Comparison of ENCODE assay signal across 15 mouse cellular contexts in genomic region chr2:152096922-152097321, GRCm38 (mm10). TPM values are rescaled to one million over a fixed set of nuclear protein-coding genes. Genes with fewer than 3 reads are reported as not detected.
"Had no signal": no experiment of that assay in that cellular context is flagged by ENCODE, and none has a peak within 500 bp of the region (broad histone marks: within the 10 kb centered on the region; RNA-seq: fewer than 3 reads in every experiment).

No protein-coding gene starts in this region.

- H3K4me2 ChIP-seq: liver, embryonic 11.5 days; liver, embryonic 15.5 days had no signal

- DNase-seq: kidney, adult 18-20 months; kidney, postnatal 10 days; kidney, postnatal 4 days; lung, adult 2 months; lung, postnatal 36 days; right cerebral cortex, postnatal 25 days had no signal

- ATAC-seq: lung, postnatal 0 days had no signal

- H3K4me3 ChIP-seq: left cerebral cortex, adult 2 months; limb, embryonic 10.5 days; liver, embryonic 15.5 days had no signal

- H3K9ac ChIP-seq: liver, embryonic 15.5 days had no signal

- H3K36me3 ChIP-seq: limb, embryonic 10.5 days; liver, embryonic 15.5 days had no signal

- H3K9me3 ChIP-seq: limb, embryonic 10.5 days; liver, embryonic 15.5 days had no signal

- H3K27ac ChIP-seq: left cerebral cortex, adult 2 months; limb, embryonic 10.5 days; liver, embryonic 15.5 days; stomach, postnatal 0 days had no signal

RNA-seq across cellular contexts. Expression of gene Scrt2, which starts 15.6 kb away (rescaled TPM):
- total RNA-seq: megakaryocyte progenitor cell, adult 5-6 weeks had no signal
- polyA plus RNA-seq: kidney, embryonic 14.5 days; limb, embryonic 10.5 days; liver, embryonic 11.5 days; liver, embryonic 15.5 days; lung, adult 2 months; lung, postnatal 0 days; stomach, postnatal 0 days had no signal

RNA-seq across cellular contexts. Expression of gene Tcf15, which starts 46.4 kb away (rescaled TPM):
- total RNA-seq: midbrain, postnatal 0 days had no signal
